Mouse (Mus musculus) ES-Bruce4 (cell line): ENCODE results near the gene Nrip2. TPM values are rescaled to one million over a fixed set of nuclear protein-coding genes. Genes with fewer than 3 reads are reported as not detected.

ENCODE experiments used
- H3K27ac ChIP-seq: 2 replicates; pipeline ENCODE4 v1.5.1; 2012; ENCODE audit warnings: low read length, inconsistent platforms; ENCODE audit not compliant: insufficient read depth
- H3K27me3 ChIP-seq: 2 replicates; pipeline ENCODE4 v1.6.1; 2012; ENCODE audit warnings: mild to moderate bottlenecking, low read length, inconsistent platforms; ENCODE audit not compliant: control insufficient read depth, poor library complexity, insufficient read depth, severe bottlenecking
- H3K36me3 ChIP-seq: 2 replicates; pipeline ENCODE4 v1.6.1; 2012; ENCODE audit warnings: inconsistent platforms, mild to moderate bottlenecking, low read length, moderate library complexity; ENCODE audit not compliant: control insufficient read depth, poor library complexity, insufficient read depth, severe bottlenecking
- H3K4me1 ChIP-seq: one replicate; pipeline ENCODE4 v1.8.1; 2011; ENCODE audit warnings: low read length; ENCODE audit not compliant: control insufficient read depth, insufficient read depth
- H3K4me3 ChIP-seq: 2 replicates; pipeline ENCODE4 v1.5.1; 2011; ENCODE audit warnings: low read depth, mild to moderate bottlenecking, low read length
- H3K9ac ChIP-seq: 2 replicates; pipeline ENCODE4 v1.6.1; 2012; ENCODE audit warnings: low read depth, mild to moderate bottlenecking, inconsistent platforms; ENCODE audit not compliant: poor library complexity, severe bottlenecking
- H3K9me3 ChIP-seq: replicated peaks from 2 replicates; pipeline ENCODE4 v1.6.1; 2012; ENCODE audit warnings: mild to moderate bottlenecking, low read length, inconsistent platforms; ENCODE audit not compliant: control insufficient read depth, poor library complexity, insufficient read depth, severe bottlenecking
- CTCF ChIP-seq: IDR thresholded peaks from one replicate; pipeline ENCODE4 v1.8.1; 2011; ENCODE audit warnings: low read depth, low read length
- EP300 ChIP-seq: IDR thresholded peaks from 2 replicates; pipeline ENCODE4 v1.6.1; 2011; ENCODE audit warnings: low read depth, low read length; ENCODE audit not compliant: insufficient read depth
- POLR2A ChIP-seq: IDR thresholded peaks from one replicate; pipeline ENCODE4 v1.8.1; 2011; ENCODE audit warnings: low read length; ENCODE audit not compliant: insufficient read depth
- polyA plus RNA-seq: library from polyadenylated mRNA; stranded (reverse); fragments of >200 nt; gene quantifications from 2 replicates; pipeline ENCODE4 v1.2.4, GENCODE M21; 2011; ENCODE audit warnings: low read depth; ENCODE audit not compliant: missing spikeins, insufficient read depth, insufficient read length

The Nrip2 gene
- polyA plus RNA-seq, 1 experiment: not detected

DNA sequence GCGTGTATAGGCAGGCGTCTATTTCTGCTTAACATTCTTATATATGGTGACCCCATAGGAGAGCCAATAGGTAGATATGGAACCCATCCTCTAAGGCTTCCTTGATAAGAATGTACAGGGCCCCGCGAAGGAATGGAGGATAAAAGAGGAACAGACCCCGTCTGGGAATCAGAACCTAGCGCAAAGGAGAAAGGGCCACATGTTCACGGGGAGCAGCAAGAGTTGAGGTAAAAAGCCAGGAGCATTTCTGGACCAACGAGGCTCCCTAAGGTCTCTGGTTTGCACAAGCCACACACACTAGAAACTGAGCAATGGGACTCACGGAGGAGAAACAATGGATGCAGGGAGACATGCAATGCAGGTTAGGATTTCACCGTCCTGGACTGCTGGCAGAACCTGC, 38.2 kb downstream of the Nrip2 start:
- H3K27me3 ChIP-seq: no peaks in the 10 kb centered on the region
- peaks cover 43% of the 10 kb centered on the region for H3K36me3 ChIP-seq
- peak overlapping the region; percentile 78 for H3K4me3 ChIP-seq
- H3K9ac ChIP-seq: peak overlapping the region; percentile 95
- no peak overlapping the region for H3K27ac ChIP-seq
- no peaks in the 10 kb centered on the region for H3K9me3 ChIP-seq
- TF ChIP-seq EP300 (no peak), POLR2A (no peak), CTCF (no peak)
- peaks cover 5% of the 10 kb centered on the region for H3K4me1 ChIP-seq

DNA sequence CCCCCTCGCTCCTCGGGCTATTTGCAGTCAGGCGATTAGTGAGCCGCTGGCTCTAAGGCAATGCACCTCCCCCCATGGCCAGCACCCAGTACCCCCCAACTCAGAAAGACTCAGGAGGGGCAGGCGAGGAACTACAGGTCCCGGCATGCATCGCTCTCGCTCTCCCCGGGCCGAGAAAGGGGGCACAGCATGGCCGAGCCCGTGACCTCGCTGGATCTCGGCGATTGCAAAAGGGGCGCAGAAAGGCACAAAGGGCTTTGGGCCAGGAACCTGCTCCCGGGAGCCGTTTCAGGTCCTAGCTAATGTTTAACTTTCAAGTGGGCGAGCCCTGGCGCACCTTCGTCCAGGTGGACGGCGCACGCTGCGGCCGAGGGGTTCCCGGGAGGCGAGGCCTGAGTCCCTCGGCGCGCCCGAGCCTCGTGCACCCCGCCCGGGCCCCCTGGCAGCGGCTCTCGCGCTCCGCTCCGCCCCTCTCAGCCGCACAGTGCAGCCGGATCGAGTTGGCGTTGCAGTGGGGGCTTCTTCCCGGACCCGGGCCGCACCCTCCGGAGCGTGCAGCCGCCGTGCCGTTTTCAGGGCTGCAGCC, 38.7 kb downstream of the Nrip2 start:
- H3K9me3 ChIP-seq: no peaks in the 10 kb centered on the region
- H3K4me3 ChIP-seq: peak overlapping the region; percentile 78
- H3K27ac ChIP-seq: peak overlapping the region; percentile 38
- TF ChIP-seq CTCF: no peak
- no peak for TF ChIP-seq EP300
- no peak for TF ChIP-seq POLR2A
- H3K36me3 ChIP-seq: peaks cover 38% of the 10 kb centered on the region
- peaks cover 4% of the 10 kb centered on the region for H3K4me1 ChIP-seq
- no peaks in the 10 kb centered on the region for H3K27me3 ChIP-seq
- H3K9ac ChIP-seq: peak overlapping the region; percentile 95

GRCm38 (mm10) chr6:128438317-128438870, 39.3 kb downstream of the Nrip2 start, which contains the start of gene Fkbp4:
Gene Fkbp4, minus strand, starts transcription at chr6:128438677.
- H3K9me3 ChIP-seq: no peaks in the 10 kb centered on the region
- peak; percentile 64 for TF ChIP-seq POLR2A
- no peak for TF ChIP-seq CTCF
- H3K9ac ChIP-seq: peak within 1 kb of the TSS; percentile 95

DNA sequence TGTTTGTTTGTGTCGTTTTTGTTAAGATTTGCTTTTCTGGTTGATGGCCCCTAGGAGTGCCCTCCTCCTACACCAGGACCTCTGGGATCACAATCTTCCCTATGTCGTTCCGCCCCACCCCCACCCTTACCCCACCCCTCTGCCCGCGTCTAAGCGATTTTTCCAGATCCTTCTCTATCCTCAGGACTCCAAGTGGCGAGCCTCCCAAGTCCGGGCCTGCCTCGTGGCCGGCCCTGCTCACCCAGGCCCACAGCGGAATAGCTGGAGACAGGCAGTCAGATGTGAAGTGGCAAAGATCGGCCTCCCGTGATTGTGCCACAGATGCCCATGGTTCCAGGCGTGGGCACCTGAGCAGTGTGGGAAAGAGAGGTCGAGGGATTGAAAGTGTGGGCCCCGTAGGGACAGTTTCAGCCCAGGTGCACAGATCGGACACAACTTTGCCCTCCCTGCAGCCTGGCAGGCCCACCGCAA, 39.8 kb downstream of the Nrip2 start:
- H3K4me3 ChIP-seq: peak overlapping the region; percentile 62
- H3K9ac ChIP-seq: peak overlapping the region; percentile 95
- H3K9me3 ChIP-seq: no peaks in the 10 kb centered on the region
- TF ChIP-seq POLR2A (no peak), EP300 (no peak), CTCF (no peak)
- H3K27me3 ChIP-seq: no peaks in the 10 kb centered on the region
- H3K27ac ChIP-seq: no peak overlapping the region
- peaks cover 27% of the 10 kb centered on the region for H3K36me3 ChIP-seq
- peaks cover 4% of the 10 kb centered on the region for H3K4me1 ChIP-seq

More at GRCm38 (mm10) chr6:128438317-128438870, 39.3 kb downstream of the Nrip2 start, which contains the start of gene Fkbp4:
- Histone ChIP-seq H3K27ac (peak within 1 kb of the TSS; percentile 38), H3K4me1 (peaks cover 4% of the 10 kb centered on the region), H3K27me3 (no peaks in the 10 kb centered on the region), H3K4me3 (peak within 1 kb of the TSS; percentile 78), H3K36me3 (peaks cover 32% of the 10 kb centered on the region)

GRCm38 (mm10) chr6:128440238-128440637, 41.1 kb downstream of the Nrip2 start:
- H3K4me3 ChIP-seq: no peak overlapping the region
- H3K27me3 ChIP-seq: no peaks in the 10 kb centered on the region
- peaks cover 14% of the 10 kb centered on the region for H3K36me3 ChIP-seq
- no peak overlapping the region for H3K27ac ChIP-seq
- TF ChIP-seq CTCF (peak; percentile 30), POLR2A (no peak), EP300 (no peak)
- peaks cover 6% of the 10 kb centered on the region for H3K4me1 ChIP-seq
- H3K9ac ChIP-seq: no peak overlapping the region
- no peaks in the 10 kb centered on the region for H3K9me3 ChIP-seq

- TF ChIP-seq POLR2A (no peak), EP300 (peak; percentile 83), CTCF (peak; percentile 58)
- Histone ChIP-seq H3K4me3 (peak overlapping the region; percentile 58), H3K27me3 (no peaks in the 10 kb centered on the region), H3K9ac (peak overlapping the region; percentile 67), H3K36me3 (0 out of 2 replicates have a peak, but pooled peaks cover 2% of the 10 kb centered on the region), H3K27ac (peak overlapping the region; percentile 97), H3K4me1 (peaks cover 7% of the 10 kb centered on the region), H3K9me3 (no peaks in the 10 kb centered on the region)
Observed at GRCm38 (mm10) chr6:128445761-128446535, 46.9 kb downstream of the Nrip2 start.
